Mouse (Mus musculus): ENCODE data around the gene Gpr37l1. TPM values are rescaled to one million over a fixed set of nuclear protein-coding genes. Genes with fewer than 3 reads are reported as not detected.
A peak's percentile ranks its signal among the peaks of the same experiment; 100 is the strongest.

Gpr37l1 gene
- polyA plus RNA-seq, 1 experiment: not detected

GRCm38 (mm10) chr1:135142452-135142851, 25.0 kb downstream of the Gpr37l1 start:
- no peak overlapping the region for H3K4me3 ChIP-seq (ENCODE audit: insufficient read depth, low read length)
- H3K27ac ChIP-seq (ENCODE audit: insufficient read depth, low read length): no peak overlapping the region
- TF ChIP-seq POLR2A (IDR thresholded peaks at IDR 0.05; ENCODE audit: low read depth, low read length): no peak
- no peak for TF ChIP-seq CTCF (IDR thresholded peaks at IDR 0.05; ENCODE audit: borderline replicate concordance, insufficient read depth, low read length)
- H3K4me1 ChIP-seq (ENCODE audit: control insufficient read depth, insufficient read depth, low read length): no peaks in the 10 kb centered on the region

- Histone ChIP-seq H3K4me3 (ENCODE audit: insufficient read depth, low read length) (no peak overlapping the region), H3K4me1 (ENCODE audit: control insufficient read depth, insufficient read depth, low read length) (no peaks in the 10 kb centered on the region), H3K27ac (ENCODE audit: insufficient read depth, low read length) (no peak overlapping the region)
- TF ChIP-seq POLR2A (IDR thresholded peaks at IDR 0.05; ENCODE audit: low read depth, low read length): no peak
- no peak for TF ChIP-seq CTCF (IDR thresholded peaks at IDR 0.05; ENCODE audit: borderline replicate concordance, insufficient read depth, low read length)
Observed at GRCm38 (mm10) chr1:135139906-135140305, 27.6 kb downstream of the Gpr37l1 start.

GRCm38 (mm10) chr1:135136500-135136899, 31.0 kb downstream of the Gpr37l1 start:
- no peaks in the 10 kb centered on the region for H3K4me1 ChIP-seq (ENCODE audit: control insufficient read depth, insufficient read depth, low read length)
- no peak overlapping the region for H3K4me3 ChIP-seq (ENCODE audit: insufficient read depth, low read length)
- no peak overlapping the region for H3K27ac ChIP-seq (ENCODE audit: insufficient read depth, low read length)
- TF ChIP-seq POLR2A (IDR thresholded peaks at IDR 0.05; ENCODE audit: low read depth, low read length) (no peak), CTCF (IDR thresholded peaks at IDR 0.05; ENCODE audit: borderline replicate concordance, insufficient read depth, low read length) (peak; percentile 75; the same call in 1 of the 2 replicates)

- Histone ChIP-seq H3K4me1 (ENCODE audit: control insufficient read depth, insufficient read depth, low read length) (no peaks in the 10 kb centered on the region), H3K27ac (ENCODE audit: insufficient read depth, low read length) (no peak overlapping the region), H3K4me3 (ENCODE audit: insufficient read depth, low read length) (no peak overlapping the region)
- TF ChIP-seq CTCF (IDR thresholded peaks at IDR 0.05; ENCODE audit: borderline replicate concordance, insufficient read depth, low read length) (no peak), POLR2A (IDR thresholded peaks at IDR 0.05; ENCODE audit: low read depth, low read length) (no peak)
Observed at GRCm38 (mm10) chr1:135135111-135135787, 32.2 kb downstream of the Gpr37l1 start.

- Histone ChIP-seq H3K4me1 (ENCODE audit: control insufficient read depth, insufficient read depth, low read length) (no peaks in the 10 kb centered on the region), H3K27ac (ENCODE audit: insufficient read depth, low read length) (no peak overlapping the region), H3K4me3 (ENCODE audit: insufficient read depth, low read length) (no peak overlapping the region)
- TF ChIP-seq POLR2A (IDR thresholded peaks at IDR 0.05; ENCODE audit: low read depth, low read length) (no peak), CTCF (IDR thresholded peaks at IDR 0.05; ENCODE audit: borderline replicate concordance, insufficient read depth, low read length) (no peak)
Observed at GRCm38 (mm10) chr1:135133678-135134435, 33.6 kb downstream of the Gpr37l1 start.

- Histone ChIP-seq H3K27ac (ENCODE audit: insufficient read depth, low read length) (no peak overlapping the region), H3K4me3 (ENCODE audit: insufficient read depth, low read length) (no peak overlapping the region), H3K4me1 (ENCODE audit: control insufficient read depth, insufficient read depth, low read length) (0 out of 2 replicates have a peak, but pooled peaks cover under 1% of the 10 kb centered on the region)
- TF ChIP-seq POLR2A (IDR thresholded peaks at IDR 0.05; ENCODE audit: low read depth, low read length) (no peak), CTCF (IDR thresholded peaks at IDR 0.05; ENCODE audit: borderline replicate concordance, insufficient read depth, low read length) (no peak)
Observed at GRCm38 (mm10) chr1:135132893-135133369, 34.5 kb downstream of the Gpr37l1 start.

GRCm38 (mm10) chr1:135132473-135132872, 35.0 kb downstream of the Gpr37l1 start, which contains the start of gene Ptpn7:
Ptpn7 (plus strand) TSS chr1:135132700.
- H3K4me1 ChIP-seq (ENCODE audit: control insufficient read depth, insufficient read depth, low read length): peaks cover 2% of the 10 kb centered on the region; the same call in 1 of the 2 replicates
- no peak within 1 kb of the TSS for H3K27ac ChIP-seq (ENCODE audit: insufficient read depth, low read length)
- TF ChIP-seq POLR2A (IDR thresholded peaks at IDR 0.05; ENCODE audit: low read depth, low read length) (no peak), CTCF (IDR thresholded peaks at IDR 0.05; ENCODE audit: borderline replicate concordance, insufficient read depth, low read length) (peak; percentile 82; the same call in 1 of the 2 replicates)
- H3K4me3 ChIP-seq (ENCODE audit: insufficient read depth, low read length): no peak within 1 kb of the TSS

GRCm38 (mm10) chr1:135131560-135131959, 35.9 kb downstream of the Gpr37l1 start:
- TF ChIP-seq CTCF (IDR thresholded peaks at IDR 0.05; ENCODE audit: borderline replicate concordance, insufficient read depth, low read length): no peak
- no peak for TF ChIP-seq POLR2A (IDR thresholded peaks at IDR 0.05; ENCODE audit: low read depth, low read length)
- Histone ChIP-seq H3K27ac (ENCODE audit: insufficient read depth, low read length) (no peak overlapping the region), H3K4me3 (ENCODE audit: insufficient read depth, low read length) (no peak overlapping the region), H3K4me1 (ENCODE audit: control insufficient read depth, insufficient read depth, low read length) (peaks cover 2% of the 10 kb centered on the region; the same call in 1 of the 2 replicates)

- TF ChIP-seq POLR2A (IDR thresholded peaks at IDR 0.05; ENCODE audit: low read depth, low read length): no peak
- no peak for TF ChIP-seq CTCF (IDR thresholded peaks at IDR 0.05; ENCODE audit: borderline replicate concordance, insufficient read depth, low read length)
- Histone ChIP-seq H3K27ac (ENCODE audit: insufficient read depth, low read length) (no peak overlapping the region), H3K4me1 (ENCODE audit: control insufficient read depth, insufficient read depth, low read length) (peaks cover 2% of the 10 kb centered on the region; the same call in 1 of the 2 replicates), H3K4me3 (ENCODE audit: insufficient read depth, low read length) (no peak overlapping the region)
Observed at GRCm38 (mm10) chr1:135131034-135131433, 36.4 kb downstream of the Gpr37l1 start.

Data from embryonic fibroblast, embryonic 13.5 days (primary cell).